Mouse (Mus musculus) kidney, embryonic 14.5 days (tissue): ENCODE results near the gene Kcnh4. TPM values are rescaled to one million over a fixed set of nuclear protein-coding genes. Genes with fewer than 3 reads are reported as not detected.

Experiments
- ATAC-seq: fragments of 200-750 bp; cut with Nextera tagmentation; 2 replicates; pipeline ENCODE4 v1.8.0; 2017; ENCODE audit warnings: moderate number of reproducible peaks, mild to moderate bottlenecking, moderate TSS enrichment, moderate library complexity; ENCODE audit not compliant: low FRiP score, low TSS enrichment
- H3K27ac ChIP-seq: fragments of 300-500 bp; sonication (generic); 2 replicates; pipeline ENCODE4 v1.5.1; 2014; ENCODE audit warnings: low read depth, mild to moderate bottlenecking, low read length, moderate library complexity, mixed read lengths
- H3K27me3 ChIP-seq: fragments of 300-500 bp; sonication (generic); 2 replicates; pipeline ENCODE4 v1.6.1; 2014; ENCODE audit warnings: mild to moderate bottlenecking, low read length; ENCODE audit not compliant: control insufficient read depth, insufficient read depth
- H3K36me3 ChIP-seq: fragments of 300-500 bp; sonication (generic); 2 replicates; pipeline ENCODE4 v1.6.1; 2014; ENCODE audit warnings: low read length, mixed read lengths; ENCODE audit not compliant: control insufficient read depth, insufficient read depth
- H3K4me1 ChIP-seq: fragments of 300-500 bp; sonication (generic); 2 replicates; pipeline ENCODE4 v1.6.1; 2014; ENCODE audit warnings: low read length, mixed read lengths; ENCODE audit not compliant: control insufficient read depth, insufficient read depth
- H3K4me2 ChIP-seq: fragments of 300-500 bp; sonication (generic); replicated peaks from 2 replicates; pipeline ENCODE4 v1.6.1; 2014; ENCODE audit warnings: low read depth, mild to moderate bottlenecking, low read length
- H3K4me3 ChIP-seq: fragments of 300-500 bp; sonication (generic); 2 replicates; pipeline ENCODE4 v1.5.1; 2014; ENCODE audit warnings: mild to moderate bottlenecking, low read length
- H3K9ac ChIP-seq: fragments of 300-500 bp; sonication (generic); 2 replicates; pipeline ENCODE4 v1.6.1; 2014; ENCODE audit warnings: low read depth, mild to moderate bottlenecking, low read length, moderate library complexity
- H3K9me3 ChIP-seq: fragments of 300-500 bp; sonication (generic); 2 replicates; pipeline ENCODE4 v1.6.1; 2016; ENCODE audit warnings: low read length; ENCODE audit not compliant: control insufficient read depth
- WGBS: fragments of 180-500 bp; shearing (Covaris S2); extraction: QIAGEN DNeasy Blood & Tissue Kit; methylation state at CpG from one replicate; pipeline ENCODE4 v1.1.7; 2014; 5-methylcytosine and 5-hydroxymethylcytosine counted together
- polyA plus RNA-seq: library from polyadenylated mRNA; unstranded; fragments of >200 nt; fragmentation: Nextera tagmentation; extraction: Ambion mirVana; gene quantifications from 2 replicates; pipeline ENCODE4 v1.2.1, GENCODE M21; 2014

The Kcnh4 gene
- polyA plus RNA-seq, 1 experiment from 2014 or later: not detected

DNA sequence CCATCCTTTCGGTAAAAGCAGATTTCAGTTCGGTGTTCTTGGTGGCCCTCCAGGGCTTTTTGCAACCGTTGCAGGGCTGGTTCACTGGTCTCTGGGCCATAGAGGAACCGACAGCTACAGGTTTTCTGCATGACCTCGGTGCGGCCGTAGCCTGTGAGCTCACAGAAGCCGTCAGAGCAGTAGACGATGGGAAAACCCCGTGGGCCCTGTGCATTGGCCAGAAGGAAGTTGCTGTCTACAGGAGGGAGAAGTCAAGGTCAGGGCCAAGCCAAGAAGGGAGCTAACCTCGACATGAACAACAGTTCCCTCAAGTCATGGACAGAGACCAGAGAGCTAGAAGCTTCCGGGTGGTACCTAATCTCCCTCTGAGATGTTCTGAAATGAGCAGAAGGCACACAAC, 2.2 kb downstream of the Kcnh4 start:
- peaks cover 21% of the 10 kb centered on the region for H3K27me3 ChIP-seq
- no peak overlapping the region for H3K9ac ChIP-seq
- WGBS: 85% methylated on average over 12 of the region's 12 CpGs
- no peaks in the 10 kb centered on the region for H3K9me3 ChIP-seq
- H3K27ac ChIP-seq: no peak overlapping the region
- H3K36me3 ChIP-seq: no peaks in the 10 kb centered on the region
- H3K4me1 ChIP-seq: peaks cover 6% of the 10 kb centered on the region; the same call in 1 of the 2 replicates
- no peak for ATAC-seq
- H3K4me3 ChIP-seq: no peak overlapping the region
- no peak overlapping the region for H3K4me2 ChIP-seq

DNA sequence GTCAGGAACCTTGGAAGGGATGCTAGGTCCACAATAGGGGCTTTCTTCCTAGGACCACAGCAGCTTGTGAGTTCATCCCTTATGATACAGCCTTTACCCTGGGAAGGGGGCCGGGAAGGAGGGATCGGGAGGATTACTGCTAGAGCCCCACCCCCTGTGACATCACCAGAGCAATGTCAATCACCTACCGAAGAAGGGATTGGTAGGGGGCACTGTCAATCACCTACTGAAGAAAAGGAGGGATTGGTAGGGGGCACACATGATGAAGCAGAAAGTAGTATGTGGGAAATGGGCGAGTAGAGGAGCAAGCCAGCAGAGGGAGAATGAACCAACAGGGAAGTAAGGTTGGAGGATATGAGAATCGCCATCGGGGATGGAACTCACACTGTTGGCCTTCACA, 3.3 kb downstream of the Kcnh4 start:
- Histone ChIP-seq H3K36me3 (no peaks in the 10 kb centered on the region), H3K4me2 (no peak overlapping the region), H3K4me3 (no peak overlapping the region), H3K27ac (no peak overlapping the region), H3K9ac (no peak overlapping the region), H3K27me3 (peaks cover 21% of the 10 kb centered on the region), H3K9me3 (no peaks in the 10 kb centered on the region), H3K4me1 (peaks cover 6% of the 10 kb centered on the region; the same call in 1 of the 2 replicates)
- 68% methylated on average over 6 of the region's 6 CpGs for WGBS
- no peak for ATAC-seq

DNA sequence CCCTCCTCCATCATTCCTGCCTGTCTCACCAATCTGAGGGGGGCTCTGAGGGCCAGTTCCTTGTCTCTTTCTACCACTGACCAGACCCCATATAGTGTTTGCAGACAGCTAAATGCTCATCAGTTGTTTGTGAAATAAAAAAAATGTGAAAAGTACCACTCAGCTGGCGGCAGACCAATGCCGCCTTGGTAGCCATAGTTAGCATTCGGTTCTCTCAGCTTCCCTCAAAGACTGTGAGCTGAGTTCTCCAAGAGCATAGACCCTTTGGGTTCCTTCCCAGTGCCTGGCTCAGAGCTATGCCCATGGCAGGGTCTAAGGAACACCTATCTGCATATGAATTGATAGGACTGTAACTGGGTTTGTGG, 5.1 kb downstream of the Kcnh4 start:
- Histone ChIP-seq H3K4me1 (peaks cover 4% of the 10 kb centered on the region; the same call in 1 of the 2 replicates), H3K36me3 (no peaks in the 10 kb centered on the region), H3K27ac (no peak overlapping the region), H3K9ac (no peak overlapping the region), H3K9me3 (no peaks in the 10 kb centered on the region), H3K4me3 (no peak overlapping the region), H3K4me2 (no peak overlapping the region), H3K27me3 (peaks cover 19% of the 10 kb centered on the region)
- 92% methylated on average over 3 of the region's 3 CpGs for WGBS
- ATAC-seq: no peak

DNA sequence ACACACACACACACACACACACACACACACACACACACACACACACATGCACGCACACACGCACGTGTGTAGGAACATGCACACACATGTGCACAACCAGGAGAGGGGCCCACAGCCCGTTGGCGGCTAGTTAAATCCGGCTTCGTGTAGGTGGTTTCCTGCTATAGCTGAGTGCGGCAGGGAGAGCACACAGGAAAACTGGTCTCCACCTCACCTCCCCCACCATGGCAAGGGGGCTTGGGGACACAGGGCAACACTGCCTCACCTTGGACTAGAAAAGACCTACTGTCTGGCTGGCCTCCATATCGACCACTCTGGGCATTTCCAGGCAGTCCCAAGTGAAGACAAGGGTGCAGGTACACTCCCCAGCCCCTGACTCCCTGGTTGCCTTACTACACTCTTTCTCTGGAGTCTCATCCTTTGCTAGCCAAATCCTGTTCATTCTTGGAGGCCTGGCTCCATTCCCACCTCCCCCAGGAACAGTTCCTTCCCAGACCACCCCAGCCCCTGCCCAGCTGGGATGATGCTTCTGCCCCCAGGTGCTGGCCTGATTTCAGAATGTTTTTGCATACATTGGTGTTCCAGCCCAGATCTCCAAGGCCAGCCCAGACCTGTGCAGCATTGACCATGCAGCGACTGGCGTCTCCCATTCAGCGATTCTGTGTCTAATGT, 5.6 kb downstream of the Kcnh4 start:
- ATAC-seq: no peak
- no peak overlapping the region for H3K9ac ChIP-seq
- H3K4me3 ChIP-seq: no peak overlapping the region
- no peaks in the 10 kb centered on the region for H3K9me3 ChIP-seq
- H3K4me1 ChIP-seq: no peaks in the 10 kb centered on the region
- no peaks in the 10 kb centered on the region for H3K36me3 ChIP-seq
- WGBS: 85% methylated on average over 9 of the region's 12 CpGs
- no peak overlapping the region for H3K27ac ChIP-seq
- peaks cover 18% of the 10 kb centered on the region for H3K27me3 ChIP-seq
- no peak overlapping the region for H3K4me2 ChIP-seq

DNA sequence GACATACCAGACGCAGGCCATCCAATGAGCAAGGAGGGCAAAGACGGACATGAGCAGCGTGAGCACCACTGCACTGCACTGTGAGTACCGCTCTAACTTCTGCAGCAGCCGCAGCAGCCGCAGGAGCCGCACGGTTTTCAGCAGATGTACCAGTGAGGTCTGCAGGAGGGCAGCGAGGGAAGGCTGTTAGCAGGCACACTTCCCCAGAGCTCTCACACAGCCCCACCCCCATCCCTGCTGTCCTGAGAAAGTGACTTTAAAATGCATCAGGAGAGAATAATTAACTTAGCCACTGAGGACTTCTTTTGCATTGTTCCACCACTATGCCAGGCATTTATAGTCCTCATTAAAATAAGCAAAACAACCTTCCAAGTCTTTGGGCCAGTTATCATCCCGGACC, 7.4 kb downstream of the Kcnh4 start:
- Histone ChIP-seq H3K9ac (no peak overlapping the region), H3K4me1 (no peaks in the 10 kb centered on the region), H3K9me3 (no peaks in the 10 kb centered on the region), H3K4me3 (no peak overlapping the region), H3K27ac (no peak overlapping the region), H3K4me2 (no peak overlapping the region), H3K36me3 (no peaks in the 10 kb centered on the region), H3K27me3 (peaks cover 12% of the 10 kb centered on the region; the same call in 1 of the 2 replicates)
- no peak for ATAC-seq
- WGBS: 20% methylated on average over 10 of the region's 10 CpGs

DNA sequence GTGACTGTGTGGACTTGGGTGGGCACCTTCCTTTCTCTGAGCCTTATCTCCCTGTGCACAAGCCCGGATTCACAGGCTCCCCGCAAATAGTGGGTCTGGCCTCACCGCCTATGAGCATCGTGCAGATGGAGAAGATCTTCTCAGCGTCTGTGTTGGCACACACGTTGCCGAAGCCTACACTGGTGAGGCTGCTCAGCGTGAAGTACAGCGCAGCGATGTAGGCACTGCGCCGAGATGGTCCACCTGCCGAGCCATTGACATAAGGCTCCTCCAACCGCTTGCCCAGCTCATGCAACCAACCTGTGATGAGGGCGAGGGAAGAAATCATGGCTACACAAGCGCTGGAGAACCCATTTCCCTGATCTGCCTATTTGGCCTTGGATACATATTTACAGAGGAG, 9.6 kb downstream of the Kcnh4 start:
- Histone ChIP-seq H3K4me3 (no peak overlapping the region), H3K36me3 (no peaks in the 10 kb centered on the region), H3K27me3 (peaks cover 12% of the 10 kb centered on the region; the same call in 1 of the 2 replicates), H3K9me3 (no peaks in the 10 kb centered on the region), H3K4me2 (no peak overlapping the region), H3K27ac (no peak overlapping the region), H3K9ac (no peak overlapping the region), H3K4me1 (no peaks in the 10 kb centered on the region)
- WGBS: 87% methylated on average over 16 of the region's 16 CpGs
- no peak for ATAC-seq

DNA sequence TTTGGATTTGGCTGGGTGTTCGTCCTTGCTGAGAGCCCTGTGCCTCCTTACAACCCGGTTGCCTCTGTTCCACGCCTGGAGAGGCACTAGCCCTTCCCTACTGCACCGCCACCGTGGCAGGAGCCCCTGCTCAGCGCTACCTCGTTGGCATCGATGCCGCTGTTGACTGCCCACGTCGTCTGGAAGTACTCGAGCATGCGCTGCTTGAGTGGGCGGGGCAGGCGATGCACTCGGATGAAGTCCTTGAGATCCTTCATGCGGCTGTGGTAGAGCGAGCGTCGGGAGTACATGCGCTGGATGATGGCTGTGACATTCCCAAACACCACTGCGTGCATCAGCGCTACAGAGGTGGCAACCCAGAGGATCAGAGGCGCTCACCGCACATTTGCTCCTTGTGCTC, 10.3 kb downstream of the Kcnh4 start:
- Histone ChIP-seq H3K4me3 (no peak overlapping the region), H3K27me3 (peaks cover 12% of the 10 kb centered on the region; the same call in 1 of the 2 replicates), H3K4me1 (no peaks in the 10 kb centered on the region), H3K9me3 (no peaks in the 10 kb centered on the region), H3K4me2 (no peak overlapping the region), H3K9ac (no peak overlapping the region), H3K36me3 (no peaks in the 10 kb centered on the region), H3K27ac (no peak overlapping the region)
- WGBS: 43% methylated on average over 25 of the region's 25 CpGs
- no peak for ATAC-seq

DNA sequence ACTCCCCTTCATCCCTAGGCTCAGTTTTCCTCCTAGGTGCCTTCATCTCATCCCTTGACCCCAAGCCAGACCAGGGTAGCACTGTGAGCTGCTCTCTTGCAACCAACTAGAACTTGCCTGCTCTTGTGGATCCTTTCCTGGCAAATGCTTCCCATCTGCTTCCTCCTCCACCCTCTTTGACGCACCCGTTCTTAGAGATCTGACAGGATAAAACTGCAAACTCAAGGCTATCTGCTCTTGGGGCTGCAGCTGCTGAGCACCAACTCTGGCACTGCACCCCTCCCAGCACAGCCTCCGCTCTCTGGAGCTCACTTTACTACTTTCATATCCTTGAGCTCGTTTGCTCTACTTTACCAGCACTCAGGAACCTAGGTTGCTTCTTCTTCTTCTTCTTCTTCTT, 11.1 kb downstream of the Kcnh4 start:
- Histone ChIP-seq H3K4me1 (no peaks in the 10 kb centered on the region), H3K4me2 (no peak overlapping the region), H3K36me3 (no peaks in the 10 kb centered on the region), H3K9me3 (no peaks in the 10 kb centered on the region), H3K9ac (no peak overlapping the region), H3K27me3 (peaks cover 12% of the 10 kb centered on the region; the same call in 1 of the 2 replicates), H3K4me3 (no peak overlapping the region), H3K27ac (no peak overlapping the region)
- ATAC-seq: no peak
- 77% methylated on average over 4 of the region's 4 CpGs for WGBS

DNA sequence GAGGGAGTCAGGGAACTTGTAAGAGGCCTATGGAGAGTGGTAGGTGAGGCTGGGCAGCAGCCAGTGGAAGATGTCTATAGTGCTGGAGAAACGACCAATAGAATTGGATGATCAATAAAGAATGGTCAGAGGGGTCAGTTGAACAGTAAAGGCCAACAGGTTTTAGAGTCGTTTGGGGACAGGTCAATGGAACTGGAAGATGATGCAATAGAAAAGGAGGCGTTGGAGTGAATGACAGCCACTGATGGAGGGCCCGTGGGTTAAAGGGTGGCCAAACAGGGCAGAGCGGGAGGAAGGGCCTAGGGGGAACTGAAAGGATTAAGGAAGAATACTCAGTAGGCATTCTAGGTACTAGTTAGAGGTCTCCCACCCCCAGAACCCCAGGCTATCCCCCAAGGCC, 12.6 kb downstream of the Kcnh4 start:
- Histone ChIP-seq H3K27ac (no peak overlapping the region), H3K9ac (no peak overlapping the region), H3K4me2 (no peak overlapping the region), H3K4me1 (no peaks in the 10 kb centered on the region), H3K4me3 (no peak overlapping the region), H3K9me3 (no peaks in the 10 kb centered on the region), H3K36me3 (no peaks in the 10 kb centered on the region), H3K27me3 (peaks cover 12% of the 10 kb centered on the region; the same call in 1 of the 2 replicates)
- no peak for ATAC-seq
- 59% methylated on average over 5 of the region's 5 CpGs for WGBS
